Mouse (Mus musculus) C2C12 (cell line): ENCODE data around the gene Gmeb1.

Source experiments
- CTCF ChIP-seq: IDR thresholded peaks from one replicate; pipeline ENCODE4 v1.5.1; 2011; ENCODE audit not compliant: control insufficient read depth, insufficient read depth, insufficient read length
- MYOG ChIP-seq: IDR thresholded peaks from one replicate; pipeline ENCODE4 v1.6.1; 2011; ENCODE audit not compliant: control insufficient read depth, insufficient read length; ENCODE audit errors: extremely low read depth

GRCm38 (mm10) chr4:132183162-132183561 lies 78.2 kb downstream of the Gmeb1 start:
- TF ChIP-seq MYOG (no peak), CTCF (no peak)
